Comparison of ENCODE assay signal across 9 mouse cellular contexts in genomic region chr8:109948285-109948564, GRCm38 (mm10). TPM values are rescaled to one million over a fixed set of nuclear protein-coding genes. Genes with fewer than 3 reads are reported as not detected.
DNase-seq lines count a peak whose midpoint lies in the region; ATAC-seq and TF ChIP-seq lines count a peak whose summit lies in the region.
"Had no signal": no experiment of that assay in that cellular context is flagged by ENCODE, and none has a peak within 500 bp of the region (broad histone marks: within the 10 kb centered on the region; RNA-seq: fewer than 3 reads in every experiment).

No protein-coding gene starts in this region.

- no peak for TF ChIP-seq POLR2A in heart, adult 2 months (IDR thresholded peaks at IDR 0.05; ENCODE audit: insufficient read depth, low read depth, low read length)
- TF ChIP-seq POLR2A in ES-Bruce4 (IDR thresholded peaks at IDR 0.05; ENCODE audit: insufficient read depth, low read length) = no peak

- no peaks in the 10 kb centered on the region for H3K79me2 ChIP-seq in heart, adult 2 months (replicated peaks; ENCODE audit: control insufficient read depth, insufficient read depth, low read length)

- no peak overlapping the region for H3K9ac ChIP-seq in heart, embryonic 11.5 days (ENCODE audit: low read depth, low read length)
- H3K9ac ChIP-seq in heart, adult 2 months (ENCODE audit: low read depth, low read length) = no peak overlapping the region
- H3K9ac ChIP-seq in ES-Bruce4 (ENCODE audit: low read depth, poor library complexity, severe bottlenecking) = peak overlapping the region; percentile 45
- H3K9ac ChIP-seq in forebrain, embryonic 14.5 days (ENCODE audit: low read length) = peak overlapping the region; percentile 59
- no peak overlapping the region for H3K9ac ChIP-seq in liver, embryonic 13.5 days

- H3K4me2 ChIP-seq in heart, embryonic 11.5 days = peak overlapping the region; percentile 79
- peak overlapping the region; percentile 65 for H3K4me2 ChIP-seq in forebrain, embryonic 14.5 days (ENCODE audit: low read length)
- peak overlapping the region; percentile 33 for H3K4me2 ChIP-seq in liver, embryonic 13.5 days

- no peak for TF ChIP-seq EP300 in heart, adult 2 months (IDR thresholded peaks at IDR 0.05; ENCODE audit: insufficient read depth, low read depth, low read length)
- no peak for TF ChIP-seq EP300 in ES-Bruce4 (IDR thresholded peaks at IDR 0.05; ENCODE audit: insufficient read depth, low read depth, low read length)

- H3K9me3 ChIP-seq in heart, embryonic 11.5 days (replicated peaks; ENCODE audit: control insufficient read depth, low read length) = no peaks in the 10 kb centered on the region
- H3K9me3 ChIP-seq in ES-Bruce4 (replicated peaks; ENCODE audit: control insufficient read depth, insufficient read depth, low read length, poor library complexity, severe bottlenecking) = no peaks in the 10 kb centered on the region
- no peaks in the 10 kb centered on the region for H3K9me3 ChIP-seq in forebrain, embryonic 14.5 days (replicated peaks; ENCODE audit: control insufficient read depth, low read length)
- no peaks in the 10 kb centered on the region for H3K9me3 ChIP-seq in liver, embryonic 13.5 days (replicated peaks)

- intact Hi-C loops in heart, adult 2 months (cut with DNase I) = no loop called here

- peak overlapping the region; percentile 47 for H3K4me3 ChIP-seq in heart, embryonic 11.5 days (ENCODE audit: low read depth, low read length)
- no peak overlapping the region for H3K4me3 ChIP-seq in heart, adult 2 months
- H3K4me3 ChIP-seq in ES-Bruce4 (ENCODE audit: low read depth, low read length) = peak overlapping the region; percentile 54
- peak overlapping the region; percentile 33 for H3K4me3 ChIP-seq in forebrain, embryonic 14.5 days (ENCODE audit: low read depth, low read length)
- peak overlapping the region; percentile 13; the same call in 1 of the 2 replicates for H3K4me3 ChIP-seq in liver, embryonic 13.5 days (replicated peaks)

- H3K36me3 ChIP-seq in heart, embryonic 11.5 days (ENCODE audit: control insufficient read depth, insufficient read depth, low read length) = no peaks in the 10 kb centered on the region
- H3K36me3 ChIP-seq in heart, adult 2 months (ENCODE audit: control insufficient read depth, insufficient read depth, low read length) = no peaks in the 10 kb centered on the region
- H3K36me3 ChIP-seq in ES-Bruce4 (ENCODE audit: control insufficient read depth, insufficient read depth, low read length, poor library complexity, severe bottlenecking) = no peaks in the 10 kb centered on the region
- H3K36me3 ChIP-seq in forebrain, embryonic 14.5 days (ENCODE audit: control insufficient read depth, insufficient read depth, low read length) = 0 out of 2 replicates have a peak, but pooled peaks cover 3% of the 10 kb centered on the region
- H3K36me3 ChIP-seq in liver, embryonic 13.5 days = peaks cover 11% of the 10 kb centered on the region; the same call in 1 of the 2 replicates

- peaks cover 40% of the 10 kb centered on the region for H3K27me3 ChIP-seq in heart, embryonic 11.5 days (ENCODE audit: control insufficient read depth, insufficient read depth, low read length)
- peaks cover 7% of the 10 kb centered on the region for H3K27me3 ChIP-seq in heart, adult 2 months (ENCODE audit: control insufficient read depth, insufficient read depth, low read length)
- H3K27me3 ChIP-seq in ES-Bruce4 (ENCODE audit: control insufficient read depth, insufficient read depth, low read length, poor library complexity, severe bottlenecking) = peaks cover 2% of the 10 kb centered on the region; the same call in 1 of the 2 replicates
- no peaks in the 10 kb centered on the region for H3K27me3 ChIP-seq in forebrain, embryonic 14.5 days (replicated peaks; ENCODE audit: control insufficient read depth, insufficient read depth, low read length)
- peaks cover 61% of the 10 kb centered on the region for H3K27me3 ChIP-seq in liver, embryonic 13.5 days
- H3K27me3 ChIP-seq: CH12.LX had no signal

- WGBS in heart, embryonic 11.5 days (ENCODE audit: insufficient replicate concordance) = 5% methylated on average over 19 of the region's 19 CpGs
- WGBS in heart, adult 2 months = 10% methylated on average over 19 of the region's 19 CpGs
- WGBS in forebrain, embryonic 14.5 days = 4% methylated on average over 19 of the region's 19 CpGs
- WGBS in liver, embryonic 13.5 days (ENCODE audit: insufficient replicate concordance) = 7% methylated on average over 19 of the region's 19 CpGs

- ATAC-seq in heart, embryonic 11.5 days (replicated peaks; ENCODE audit: insufficient number of reproducible peaks, low FRiP score, low TSS enrichment) = no peak
- peak; percentile 35; the same call in 1 of the 2 replicates for ATAC-seq in forebrain, embryonic 14.5 days
- ATAC-seq in liver, embryonic 13.5 days (ENCODE audit: low read depth) = no peak

- no peak for TF ChIP-seq CTCF in heart, adult 2 months (IDR thresholded peaks at IDR 0.05)
- no peak for TF ChIP-seq CTCF in ES-Bruce4 (IDR thresholded peaks at IDR 0.05; ENCODE audit: low read depth, low read length)

- H3K4me1 ChIP-seq in heart, embryonic 11.5 days (ENCODE audit: control insufficient read depth, insufficient read depth, low read length) = 0 out of 2 replicates have a peak, but pooled peaks cover 3% of the 10 kb centered on the region
- H3K4me1 ChIP-seq in heart, adult 2 months (ENCODE audit: control insufficient read depth, insufficient read depth, low read length) = no peaks in the 10 kb centered on the region
- no peaks in the 10 kb centered on the region for H3K4me1 ChIP-seq in ES-Bruce4 (ENCODE audit: control insufficient read depth, insufficient read depth, low read length)
- H3K4me1 ChIP-seq in forebrain, embryonic 14.5 days (ENCODE audit: control insufficient read depth, insufficient read depth, low read length) = peaks cover 5% of the 10 kb centered on the region; the same call in 1 of the 2 replicates
- H3K4me1 ChIP-seq in liver, embryonic 13.5 days (replicated peaks) = peaks cover 9% of the 10 kb centered on the region

- DNase-seq in heart, adult 2 months = no peak
- DNase-seq in forebrain, embryonic 14.5 days (ENCODE audit: low spot score) = no peak
- DNase-seq in liver, embryonic 13.5 days = no peak
- DNase-seq in thymus, postnatal 36 days = no peak
- no peak for DNase-seq in ovary, postnatal 14 days (ENCODE audit: low spot score)
- no peak for DNase-seq in yolk sac, embryonic 10.5 days (ENCODE audit: low spot score)

- H3K27ac ChIP-seq in heart, embryonic 11.5 days (ENCODE audit: low read depth, low read length) = no peak overlapping the region
- no peak overlapping the region for H3K27ac ChIP-seq in heart, adult 2 months
- H3K27ac ChIP-seq in ES-Bruce4 (ENCODE audit: insufficient read depth, low read length) = no peak overlapping the region
- peak overlapping the region; percentile 48; the same call in 1 of the 2 replicates for H3K27ac ChIP-seq in forebrain, embryonic 14.5 days (ENCODE audit: low read depth, low read length)
- no peak overlapping the region for H3K27ac ChIP-seq in liver, embryonic 13.5 days

RNA-seq across cellular contexts. Expression of gene Marveld3, which starts 13.8 kb away (rescaled TPM):
- polyA plus RNA-seq in heart, embryonic 11.5 days (2014; fragmentation: Nextera tagmentation; extraction: Ambion mirVana) = not detected in 2 replicates
- total RNA-seq in heart, adult 2 months (2021) = under 1 TPM; 0.11 to 0.31 TPM
- polyA plus RNA-seq in heart, adult 2 months (2012; rRNA removed) = 0.10 and 0.12 TPM in 2 replicates
- polyA plus RNA-seq in ES-Bruce4 (2011; ENCODE audit: insufficient read depth, insufficient read length, low read depth, missing spikeins) = 6.4 and 9.3 TPM in 2 replicates
- polyA plus RNA-seq in forebrain, embryonic 14.5 days (2014; fragmentation: Nextera tagmentation; extraction: Ambion mirVana) = 0.79 and 1.3 TPM in 2 replicates
- polyA plus RNA-seq in liver, embryonic 13.5 days (2015; fragmentation: Nextera tagmentation; extraction: Ambion mirVana) = 0.14 TPM in 1 of 2 replicates, not detected in the other
- total RNA-seq: CH12.LX had no signal

RNA-seq across cellular contexts. Expression of gene Tat, which starts 42.0 kb away (rescaled TPM):
- not detected in 2 replicates for polyA plus RNA-seq in heart, embryonic 11.5 days (2014; fragmentation: Nextera tagmentation; extraction: Ambion mirVana)
- 1 to 10 TPM in 1 of 2 experiments, under 1 TPM in 1; 0.89 to 1.1 TPM for total RNA-seq in heart, adult 2 months (2021)
- polyA plus RNA-seq in heart, adult 2 months (2012; rRNA removed) = 1.3 TPM in 2 replicates
- not detected in 2 replicates for polyA plus RNA-seq in ES-Bruce4 (2011; ENCODE audit: insufficient read depth, insufficient read length, low read depth, missing spikeins)
- polyA plus RNA-seq in forebrain, embryonic 14.5 days (2014; fragmentation: Nextera tagmentation; extraction: Ambion mirVana) = not detected in 2 replicates
- polyA plus RNA-seq in liver, embryonic 13.5 days (2015; fragmentation: Nextera tagmentation; extraction: Ambion mirVana) = 0.16 and 0.20 TPM in 2 replicates
- total RNA-seq: CH12.LX had no signal

Comparison
In these comparisons a context has a peak if more than half of its experiments do, and no peak if none do; other contexts are left out.
1. H3K9ac ChIP-seq: peak in ES-Bruce4 (single experiment) and forebrain, embryonic 14.5 days (single experiment); none in heart, embryonic 11.5 days (single experiment), heart, adult 2 months (single experiment) and liver, embryonic 13.5 days (single experiment).
2. Peak in every context shown above with its lines, with median percentiles within 50 percentile points of each other: H3K4me2 ChIP-seq.